Mouse (Mus musculus) gastrocnemius, postnatal 36 days (tissue): ENCODE results near the gene Tpst2. TPM values are rescaled to one million over a fixed set of nuclear protein-coding genes. Genes with fewer than 3 reads are reported as not detected.
A peak's percentile ranks its signal among the peaks of the same experiment; 100 is the strongest.

Source experiments
- DNase-seq, 2 experiments: peaks; one replicate each; pipeline ENCODE4 v3.0.0; 2022
- intact Hi-C: fragments of 180-260 bp; cut with DNase I; formaldehyde crosslinking; loops from one replicate; pipeline ENCODE4 v1.15.1; 2025
- long read RNA-seq, 2 experiments: library from polyadenylated mRNA; stranded (forward); transcript quantifications; one replicate each; pipeline ENCODE4 v2.0.0; 2021
- total RNA-seq, 2 experiments: library from RNA; stranded (reverse); gene quantifications; 2 replicates each; pipeline ENCODE4 v1.2.3; 2021

The Tpst2 gene
- 10 to 100 TPM; 14.4 to 17.0 TPM for total RNA-seq
- long read RNA-seq, experiment 1, transcript Tpst2-201 (7 exons, 1,835 nt) = major isoform, 13 of 28 reads
- long read RNA-seq, experiment 1, partial matches to known transcripts = 4 of 28 reads
- long read RNA-seq, experiment 1, other reads (novel, unspliced or antisense) = 11 of 28 reads
- long read RNA-seq, experiment 2, transcript Tpst2-201 (7 exons, 1,835 nt) = major isoform, 21 of 31 reads
- long read RNA-seq, experiment 2, partial matches to known transcripts = 5 of 31 reads
- long read RNA-seq, experiment 2, other reads (novel, unspliced or antisense) = 5 of 31 reads

- intact Hi-C loops = loop anchor here (5.0 kb wide), 3 partner anchors 34 to 66 kb away; partner anchors contain the start of genes Hps4, Srrd and Tfip11
- DNase-seq = peak; percentile 99 to 100
These were observed at the start of gene Tpst2 for GRCm38 (mm10) chr5:112276267-112276873. Gene Tpst2 (plus strand): TSS chr5:112276691.

- DNase-seq = peak in 1 of 2 experiments; percentile 30
- intact Hi-C loops = no loop called here
These were observed 49.1 kb upstream of the Tpst2 start for GRCm38 (mm10) chr5:112227354-112227753.

- DNase-seq = no peak
- intact Hi-C loops = no loop called here
These were observed 48.6 kb upstream of the Tpst2 start for GRCm38 (mm10) chr5:112227898-112228239.

- DNase-seq = no peak
- intact Hi-C loops = no loop called here
These were observed 48.0 kb upstream of the Tpst2 start for GRCm38 (mm10) chr5:112228240-112229076.

- no peak for DNase-seq
- intact Hi-C loops = no loop called here
These were observed 40.7 kb upstream of the Tpst2 start for GRCm38 (mm10) chr5:112235806-112236205.

GRCm38 (mm10) chr5:112236631-112237030 lies 39.9 kb upstream of the Tpst2 start:
- no peak for DNase-seq
- intact Hi-C loops = no loop called here

- no peak for DNase-seq
- intact Hi-C loops = no loop called here
These were observed 39.1 kb upstream of the Tpst2 start for GRCm38 (mm10) chr5:112237439-112237838.

- intact Hi-C loops = no loop called here
- DNase-seq = no peak
These were observed 38.5 kb upstream of the Tpst2 start for GRCm38 (mm10) chr5:112237866-112238570.

GRCm38 (mm10) chr5:112238781-112239482 lies 37.6 kb upstream of the Tpst2 start:
- intact Hi-C loops = no loop called here
- no peak for DNase-seq

GRCm38 (mm10) chr5:112240761-112241160 lies 35.7 kb upstream of the Tpst2 start:
- peak; percentile 80 to 83 for DNase-seq
- intact Hi-C loops = loop anchor here (1.0 to 5.0 kb wide), 3 partner anchors 37 to 187 kb away; partner anchors contain the start of gene Tpst2

GRCm38 (mm10) chr5:112241849-112242248 lies 34.6 kb upstream of the Tpst2 start:
- intact Hi-C loops = loop anchor here (5.0 kb wide), 2 partner anchors 35 to 185 kb away; partner anchors contain the start of gene Tpst2
- DNase-seq = no peak

GRCm38 (mm10) chr5:112242361-112242778 lies 34.1 kb upstream of the Tpst2 start:
- intact Hi-C loops = loop anchor here (5.0 kb wide), 2 partner anchors 35 to 185 kb away; partner anchors contain the start of gene Tpst2
- no peak for DNase-seq

GRCm38 (mm10) chr5:112243041-112243440 lies 33.5 kb upstream of the Tpst2 start:
- intact Hi-C loops = loop anchor here (5.0 kb wide), 2 partner anchors 34 to 184 kb away; partner anchors contain the start of gene Tpst2
- DNase-seq = no peak

GRCm38 (mm10) chr5:112243539-112244274 lies 32.8 kb upstream of the Tpst2 start:
- DNase-seq = no peak
- intact Hi-C loops = loop anchor here (5.0 kb wide), 2 partner anchors 34 to 184 kb away; partner anchors contain the start of gene Tpst2

GRCm38 (mm10) chr5:112244275-112244562 lies 32.3 kb upstream of the Tpst2 start:
- intact Hi-C loops = loop anchor here (5.0 kb wide), 2 partner anchors 33 to 183 kb away; partner anchors contain the start of gene Tpst2
- DNase-seq = no peak

GRCm38 (mm10) chr5:112244890-112245615 lies 31.4 kb upstream of the Tpst2 start:
- DNase-seq = no peak
- intact Hi-C loops = loop anchor here (5.0 kb wide), 2 partner anchors 32 to 182 kb away; partner anchors contain the start of gene Tpst2

GRCm38 (mm10) chr5:112247399-112247798 lies 29.1 kb upstream of the Tpst2 start:
- DNase-seq = no peak
- intact Hi-C loops = no loop called here

- DNase-seq = no peak
- intact Hi-C loops = no loop called here
These were observed 27.4 kb upstream of the Tpst2 start for GRCm38 (mm10) chr5:112249106-112249505.
